20 mouse cellular contexts compared by ENCODE assay signal in genomic region chr11:52294103-52294502, GRCm38 (mm10).
"Had no signal": no experiment of that assay in that cellular context is flagged by ENCODE, and none has a peak within 500 bp of the region (broad histone marks: within the 10 kb centered on the region; RNA-seq: fewer than 3 reads in every experiment).

No protein-coding gene starts in this region.

- H3K27ac ChIP-seq: kidney, embryonic 15.5 days; limb, embryonic 12.5 days; limb, embryonic 15.5 days; liver, embryonic 14.5 days; lung, embryonic 15.5 days; midbrain, embryonic 10.5 days; midbrain, embryonic 13.5 days; stomach, embryonic 15.5 days had no signal

- DNase-seq: kidney, adult 8-10 months; kidney, postnatal 10 days; kidney, postnatal 4 days; layer of hippocampus, adult 9-11 months; left cerebral cortex, postnatal 4 days; lung, adult 18-20 months; lung, postnatal 10 days; lung, postnatal 36 days had no signal

- H3K9ac ChIP-seq: kidney, embryonic 15.5 days; limb, embryonic 12.5 days; limb, embryonic 15.5 days; liver, embryonic 14.5 days; lung, embryonic 15.5 days; midbrain, embryonic 13.5 days; stomach, embryonic 15.5 days had no signal

- H3K4me3 ChIP-seq: kidney, embryonic 15.5 days; limb, embryonic 12.5 days; limb, embryonic 15.5 days; lung, embryonic 15.5 days; megakaryocyte, embryonic 14.5 days; midbrain, embryonic 10.5 days; midbrain, embryonic 13.5 days; myocyte; stomach, embryonic 15.5 days had no signal

- H3K27me3 ChIP-seq: kidney, embryonic 15.5 days; limb, embryonic 12.5 days; limb, embryonic 15.5 days; lung, embryonic 15.5 days; stomach, embryonic 15.5 days had no signal

- H3K4me2 ChIP-seq: kidney, embryonic 15.5 days; limb, embryonic 12.5 days; limb, embryonic 15.5 days; liver, embryonic 11.5 days; lung, embryonic 15.5 days; midbrain, embryonic 13.5 days; stomach, embryonic 15.5 days had no signal

- H3K4me1 ChIP-seq: limb, embryonic 12.5 days; limb, embryonic 15.5 days; lung, embryonic 15.5 days; midbrain, embryonic 13.5 days; stomach, embryonic 15.5 days had no signal

- H3K36me3 ChIP-seq: kidney, embryonic 15.5 days; limb, embryonic 12.5 days; limb, embryonic 15.5 days; lung, embryonic 15.5 days; midbrain, embryonic 10.5 days; midbrain, embryonic 13.5 days; stomach, embryonic 15.5 days had no signal

- ATAC-seq: midbrain, embryonic 13.5 days; midbrain, embryonic 16.5 days had no signal

- H3K9me3 ChIP-seq: kidney, embryonic 15.5 days; limb, embryonic 12.5 days; limb, embryonic 15.5 days; lung, embryonic 15.5 days; megakaryocyte, embryonic 14.5 days; midbrain, embryonic 10.5 days; midbrain, embryonic 13.5 days; stomach, embryonic 15.5 days had no signal
